Mouse (Mus musculus): Measurements from ENCODE around the gene Dact3. TPM values are rescaled to one million over a fixed set of nuclear protein-coding genes. Genes with fewer than 3 reads are reported as not detected.

Gene Dact3
- polyA plus RNA-seq (2014; fragmentation: Nextera tagmentation; extraction: Ambion mirVana): 9.5 and 10.6 TPM in 2 replicates

- peaks cover 6% of the 10 kb centered on the region for H3K4me1 ChIP-seq (ENCODE audit: control insufficient read depth, insufficient read depth, low read length)
- peak within 1 kb of the TSS; percentile 85 for H3K4me2 ChIP-seq (ENCODE audit: low read depth)
- H3K9ac ChIP-seq (ENCODE audit: low read length): peak within 1 kb of the TSS; percentile 78
- peak within 1 kb of the TSS; percentile 74 for H3K4me3 ChIP-seq (ENCODE audit: low read depth, low read length)
- H3K27me3 ChIP-seq (ENCODE audit: control insufficient read depth, insufficient read depth, low read length): no peaks in the 10 kb centered on the region
- no peaks in the 10 kb centered on the region for H3K9me3 ChIP-seq (ENCODE audit: control insufficient read depth, low read length)
- DNase-seq (ENCODE audit: low spot score) (no peak), ATAC-seq (ENCODE audit: insufficient read depth, low FRiP score, low TSS enrichment) (no peak)
- 0% methylated on average over 1 of the region's 1 CpGs for WGBS
- H3K27ac ChIP-seq (ENCODE audit: low read depth, low read length): peak within 1 kb of the TSS; percentile 74
- H3K36me3 ChIP-seq (ENCODE audit: control insufficient read depth, insufficient read depth, low read length): no peaks in the 10 kb centered on the region
These were observed at the start of gene Dact3 for GRCm38 (mm10) chr7:16875310-16875325. Gene Dact3 (plus strand): TSS chr7:16875317.

DNA sequence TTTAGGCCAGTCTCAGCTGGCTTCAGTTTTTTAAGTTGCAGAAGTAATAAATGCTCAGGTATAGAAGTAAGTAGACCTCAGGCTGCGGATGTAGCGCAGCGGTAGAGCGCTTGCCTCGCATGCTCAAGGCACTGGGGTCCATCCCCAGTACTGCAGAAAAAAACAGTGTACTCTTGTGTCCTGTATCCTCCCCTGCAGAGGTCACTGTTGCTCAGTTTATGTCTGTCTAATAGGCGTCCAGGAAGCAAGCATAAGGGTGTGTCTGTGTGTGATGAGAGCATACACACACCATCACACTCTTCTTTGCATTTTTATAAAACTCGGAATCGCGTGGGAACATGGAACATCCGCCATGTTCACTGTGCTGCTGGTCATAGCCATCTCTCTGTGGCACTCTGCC, 49.3 kb upstream of the Dact3 start:
- Histone ChIP-seq H3K4me3 (ENCODE audit: low read depth, low read length) (no peak overlapping the region), H3K27me3 (ENCODE audit: control insufficient read depth, insufficient read depth, low read length) (no peaks in the 10 kb centered on the region), H3K9ac (ENCODE audit: low read length) (no peak overlapping the region), H3K9me3 (ENCODE audit: control insufficient read depth, low read length) (no peaks in the 10 kb centered on the region), H3K4me2 (ENCODE audit: low read depth) (no peak overlapping the region), H3K4me1 (ENCODE audit: control insufficient read depth, insufficient read depth, low read length) (0 out of 2 replicates have a peak, but pooled peaks cover 5% of the 10 kb centered on the region), H3K27ac (ENCODE audit: low read depth, low read length) (no peak overlapping the region), H3K36me3 (ENCODE audit: control insufficient read depth, insufficient read depth, low read length) (peaks cover 32% of the 10 kb centered on the region)
- ATAC-seq (ENCODE audit: insufficient read depth, low FRiP score, low TSS enrichment): no peak
- DNase-seq (ENCODE audit: low spot score): no peak
- 86% methylated on average over 10 of the region's 10 CpGs for WGBS

- no peak overlapping the region for H3K4me2 ChIP-seq (ENCODE audit: low read depth)
- H3K9me3 ChIP-seq (ENCODE audit: control insufficient read depth, low read length): no peaks in the 10 kb centered on the region
- no peak overlapping the region for H3K9ac ChIP-seq (ENCODE audit: low read length)
- H3K36me3 ChIP-seq (ENCODE audit: control insufficient read depth, insufficient read depth, low read length): peaks cover 35% of the 10 kb centered on the region
- 0 out of 2 replicates have a peak, but pooled peaks cover under 1% of the 10 kb centered on the region for H3K4me1 ChIP-seq (ENCODE audit: control insufficient read depth, insufficient read depth, low read length)
- no peak overlapping the region for H3K27ac ChIP-seq (ENCODE audit: low read depth, low read length)
- no peak overlapping the region for H3K4me3 ChIP-seq (ENCODE audit: low read depth, low read length)
- DNase-seq (ENCODE audit: low spot score): no peak
- 91% methylated on average over 5 of the region's 5 CpGs for WGBS
- H3K27me3 ChIP-seq (ENCODE audit: control insufficient read depth, insufficient read depth, low read length): no peaks in the 10 kb centered on the region
- no peak for ATAC-seq (ENCODE audit: insufficient read depth, low FRiP score, low TSS enrichment)
These were observed 48.5 kb upstream of the Dact3 start for GRCm38 (mm10) chr7:16826571-16826970.

- Histone ChIP-seq H3K27ac (ENCODE audit: low read depth, low read length) (no peak overlapping the region), H3K27me3 (ENCODE audit: control insufficient read depth, insufficient read depth, low read length) (no peaks in the 10 kb centered on the region), H3K4me1 (ENCODE audit: control insufficient read depth, insufficient read depth, low read length) (no peaks in the 10 kb centered on the region), H3K9me3 (ENCODE audit: control insufficient read depth, low read length) (no peaks in the 10 kb centered on the region), H3K9ac (ENCODE audit: low read length) (no peak overlapping the region), H3K36me3 (ENCODE audit: control insufficient read depth, insufficient read depth, low read length) (peaks cover 38% of the 10 kb centered on the region), H3K4me3 (ENCODE audit: low read depth, low read length) (no peak overlapping the region), H3K4me2 (ENCODE audit: low read depth) (no peak overlapping the region)
- DNase-seq (ENCODE audit: low spot score): no peak
- ATAC-seq (ENCODE audit: insufficient read depth, low FRiP score, low TSS enrichment): no peak
- 77% methylated on average over 4 of the region's 4 CpGs for WGBS
These were observed 47.8 kb upstream of the Dact3 start for GRCm38 (mm10) chr7:16827274-16827673.

DNA sequence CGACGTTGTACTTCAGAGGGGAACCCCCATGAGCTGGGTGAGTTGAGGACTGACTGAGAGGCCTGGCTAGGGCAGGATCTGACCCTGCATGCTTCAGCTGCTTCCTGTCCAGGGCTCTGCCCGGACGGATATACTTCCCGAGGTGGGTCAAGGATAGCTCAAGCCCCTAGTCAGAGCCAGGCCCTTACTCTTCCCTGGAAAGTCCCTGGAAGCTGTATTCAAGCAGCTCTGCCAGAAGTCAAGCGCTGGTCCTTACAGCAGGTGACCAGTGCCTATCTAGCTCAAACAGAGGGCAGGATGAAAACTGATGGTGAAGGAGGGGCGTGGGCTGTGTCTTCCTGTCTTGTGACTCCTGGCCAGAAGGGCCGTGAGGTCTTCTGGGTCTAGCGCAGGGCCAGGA, 44.7 kb upstream of the Dact3 start:
- H3K9ac ChIP-seq (ENCODE audit: low read length): no peak overlapping the region
- ATAC-seq (ENCODE audit: insufficient read depth, low FRiP score, low TSS enrichment): no peak
- no peak for DNase-seq (ENCODE audit: low spot score)
- no peaks in the 10 kb centered on the region for H3K9me3 ChIP-seq (ENCODE audit: control insufficient read depth, low read length)
- H3K36me3 ChIP-seq (ENCODE audit: control insufficient read depth, insufficient read depth, low read length): peaks cover 52% of the 10 kb centered on the region
- no peak overlapping the region for H3K4me2 ChIP-seq (ENCODE audit: low read depth)
- H3K27me3 ChIP-seq (ENCODE audit: control insufficient read depth, insufficient read depth, low read length): no peaks in the 10 kb centered on the region
- WGBS: 92% methylated on average over 9 of the region's 9 CpGs
- H3K4me1 ChIP-seq (ENCODE audit: control insufficient read depth, insufficient read depth, low read length): no peaks in the 10 kb centered on the region
- no peak overlapping the region for H3K4me3 ChIP-seq (ENCODE audit: low read depth, low read length)
- no peak overlapping the region for H3K27ac ChIP-seq (ENCODE audit: low read depth, low read length)

GRCm38 (mm10) chr7:16837916-16838803, 37.0 kb upstream of the Dact3 start:
- 95% methylated on average over 18 of the region's 18 CpGs for WGBS
- Histone ChIP-seq H3K9ac (ENCODE audit: low read length) (no peak overlapping the region), H3K9me3 (ENCODE audit: control insufficient read depth, low read length) (no peaks in the 10 kb centered on the region), H3K4me3 (ENCODE audit: low read depth, low read length) (no peak overlapping the region), H3K27ac (ENCODE audit: low read depth, low read length) (no peak overlapping the region), H3K36me3 (ENCODE audit: control insufficient read depth, insufficient read depth, low read length) (peaks cover 28% of the 10 kb centered on the region), H3K4me2 (ENCODE audit: low read depth) (no peak overlapping the region), H3K27me3 (ENCODE audit: control insufficient read depth, insufficient read depth, low read length) (no peaks in the 10 kb centered on the region), H3K4me1 (ENCODE audit: control insufficient read depth, insufficient read depth, low read length) (no peaks in the 10 kb centered on the region)
- no peak for ATAC-seq (ENCODE audit: insufficient read depth, low FRiP score, low TSS enrichment)
- DNase-seq (ENCODE audit: low spot score): no peak

GRCm38 (mm10) chr7:16838804-16839426, 36.2 kb upstream of the Dact3 start:
- no peaks in the 10 kb centered on the region for H3K9me3 ChIP-seq (ENCODE audit: control insufficient read depth, low read length)
- peaks cover 26% of the 10 kb centered on the region for H3K36me3 ChIP-seq (ENCODE audit: control insufficient read depth, insufficient read depth, low read length)
- no peak for ATAC-seq (ENCODE audit: insufficient read depth, low FRiP score, low TSS enrichment)
- no peak overlapping the region for H3K9ac ChIP-seq (ENCODE audit: low read length)
- no peak for DNase-seq (ENCODE audit: low spot score)
- no peaks in the 10 kb centered on the region for H3K27me3 ChIP-seq (ENCODE audit: control insufficient read depth, insufficient read depth, low read length)
- peaks cover 4% of the 10 kb centered on the region for H3K4me1 ChIP-seq (ENCODE audit: control insufficient read depth, insufficient read depth, low read length)
- H3K4me3 ChIP-seq (ENCODE audit: low read depth, low read length): no peak overlapping the region
- WGBS: 88% methylated on average over 6 of the region's 6 CpGs
- H3K4me2 ChIP-seq (ENCODE audit: low read depth): no peak overlapping the region
- no peak overlapping the region for H3K27ac ChIP-seq (ENCODE audit: low read depth, low read length)

DNA sequence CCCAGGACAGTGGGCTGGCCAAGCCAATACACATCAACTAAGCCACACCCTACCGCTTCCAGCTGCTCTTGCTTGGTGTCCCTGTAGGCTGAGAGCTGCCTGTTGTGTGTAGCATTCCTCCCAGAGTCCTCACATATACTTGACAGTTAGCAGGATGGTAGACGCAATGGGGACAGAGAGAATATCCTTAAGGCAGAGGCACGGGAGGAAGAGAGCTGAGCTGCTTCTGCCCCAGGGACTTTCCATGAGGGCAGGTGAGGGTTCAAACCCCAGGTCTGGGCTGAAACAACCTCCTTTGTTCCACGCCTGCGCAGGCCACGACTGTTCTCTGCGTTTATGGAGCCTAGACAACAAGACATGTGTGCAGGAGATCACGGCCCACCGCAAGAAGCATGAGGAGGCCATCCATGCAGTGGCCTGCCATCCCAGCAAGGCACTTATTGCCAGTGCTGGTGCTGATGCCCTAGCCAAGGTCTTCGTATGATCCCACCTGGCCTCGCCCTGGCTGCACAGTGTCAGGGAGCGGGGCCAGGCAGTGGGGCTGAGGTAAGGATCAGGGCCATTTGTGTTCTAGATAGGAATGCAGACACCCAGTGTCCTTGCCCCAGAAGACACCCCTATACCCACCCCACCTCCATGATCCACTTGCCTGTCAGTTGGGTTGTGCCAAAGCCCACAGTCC, 35.5 kb upstream of the Dact3 start:
- no peak overlapping the region for H3K4me3 ChIP-seq (ENCODE audit: low read depth, low read length)
- no peaks in the 10 kb centered on the region for H3K27me3 ChIP-seq (ENCODE audit: control insufficient read depth, insufficient read depth, low read length)
- peaks cover 22% of the 10 kb centered on the region for H3K36me3 ChIP-seq (ENCODE audit: control insufficient read depth, insufficient read depth, low read length)
- H3K27ac ChIP-seq (ENCODE audit: low read depth, low read length): no peak overlapping the region
- no peak overlapping the region for H3K4me2 ChIP-seq (ENCODE audit: low read depth)
- no peaks in the 10 kb centered on the region for H3K9me3 ChIP-seq (ENCODE audit: control insufficient read depth, low read length)
- H3K4me1 ChIP-seq (ENCODE audit: control insufficient read depth, insufficient read depth, low read length): peaks cover 10% of the 10 kb centered on the region
- H3K9ac ChIP-seq (ENCODE audit: low read length): no peak overlapping the region
- DNase-seq (ENCODE audit: low spot score): no peak
- ATAC-seq (ENCODE audit: insufficient read depth, low FRiP score, low TSS enrichment): no peak
- WGBS: 97% methylated on average over 12 of the region's 12 CpGs

DNA sequence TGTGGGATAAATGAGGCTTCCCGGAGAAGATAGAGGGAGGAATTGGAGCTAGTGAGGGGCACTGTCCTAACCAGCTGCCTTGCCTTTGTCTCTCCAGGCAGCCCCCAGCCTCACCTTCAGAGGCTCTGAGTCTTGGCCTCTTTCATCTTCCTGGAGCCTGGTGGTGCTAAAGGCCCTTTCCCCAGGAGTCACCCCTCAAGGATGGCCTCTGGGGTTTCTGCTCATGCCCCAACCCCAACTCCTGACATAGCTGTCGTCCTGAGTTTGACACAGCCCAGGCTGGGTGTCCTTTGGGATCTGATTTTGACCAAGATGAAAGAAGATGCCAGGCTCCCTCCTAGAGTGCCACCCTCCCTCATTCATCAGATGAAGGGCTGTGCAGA, 35.0 kb upstream of the Dact3 start:
- 83% methylated on average over 2 of the region's 2 CpGs for WGBS

More for the DNA sequence above, 35.0 kb upstream of the Dact3 start:
- Histone ChIP-seq H3K9me3 (ENCODE audit: control insufficient read depth, low read length) (no peaks in the 10 kb centered on the region), H3K4me2 (ENCODE audit: low read depth) (no peak overlapping the region), H3K27ac (ENCODE audit: low read depth, low read length) (no peak overlapping the region), H3K36me3 (ENCODE audit: control insufficient read depth, insufficient read depth, low read length) (peaks cover 21% of the 10 kb centered on the region), H3K9ac (ENCODE audit: low read length) (no peak overlapping the region), H3K4me3 (ENCODE audit: low read depth, low read length) (no peak overlapping the region), H3K4me1 (ENCODE audit: control insufficient read depth, insufficient read depth, low read length) (peaks cover 10% of the 10 kb centered on the region), H3K27me3 (ENCODE audit: control insufficient read depth, insufficient read depth, low read length) (no peaks in the 10 kb centered on the region)
- no peak for DNase-seq (ENCODE audit: low spot score)
- no peak for ATAC-seq (ENCODE audit: insufficient read depth, low FRiP score, low TSS enrichment)

Measured in neural tube, embryonic 11.5 days (tissue).